Mouse (Mus musculus): ENCODE measurements around the gene Sf3a3. TPM values are rescaled to one million over a fixed set of nuclear protein-coding genes. Genes with fewer than 3 reads are reported as not detected.
"Not testable (repeated sequence)": the region's sequence is repeated elsewhere in the genome, so short reads cannot be mapped to it uniquely, and the experiment has no call there.

The Sf3a3 gene
- total and polyA plus RNA-seq, 2 experiments from 2014 or later: 54.4 to 84.1 TPM

- no peak overlapping the region for H3K9ac ChIP-seq
- 8% methylated on average over 5 of the region's 5 CpGs for WGBS
- no peak overlapping the region for H3K4me3 ChIP-seq (ENCODE audit: low read depth, low read length)
- DNase-seq (peak; percentile 55), ATAC-seq (no peak)
- no peak overlapping the region for H3K4me2 ChIP-seq (ENCODE audit: low read depth)
- no peak overlapping the region for H3K27ac ChIP-seq (ENCODE audit: low read depth, low read length)
- peak; percentile 69 for TF ChIP-seq CTCF (IDR thresholded peaks at IDR 0.05; ENCODE audit: low read depth)
- H3K4me1 ChIP-seq (ENCODE audit: insufficient read depth): peaks cover 16% of the 10 kb centered on the region; the same call in 1 of the 2 replicates
- H3K9me3 ChIP-seq (ENCODE audit: low read length): no peaks in the 10 kb centered on the region
- peaks cover 2% of the 10 kb centered on the region; the same call in 1 of the 2 replicates for H3K36me3 ChIP-seq (ENCODE audit: insufficient read depth)
- no peaks in the 10 kb centered on the region for H3K27me3 ChIP-seq (ENCODE audit: insufficient read depth, low read length)
These were observed 3.7 kb upstream of the Sf3a3 start for GRCm38 (mm10) chr4:124710776-124711291.

DNA sequence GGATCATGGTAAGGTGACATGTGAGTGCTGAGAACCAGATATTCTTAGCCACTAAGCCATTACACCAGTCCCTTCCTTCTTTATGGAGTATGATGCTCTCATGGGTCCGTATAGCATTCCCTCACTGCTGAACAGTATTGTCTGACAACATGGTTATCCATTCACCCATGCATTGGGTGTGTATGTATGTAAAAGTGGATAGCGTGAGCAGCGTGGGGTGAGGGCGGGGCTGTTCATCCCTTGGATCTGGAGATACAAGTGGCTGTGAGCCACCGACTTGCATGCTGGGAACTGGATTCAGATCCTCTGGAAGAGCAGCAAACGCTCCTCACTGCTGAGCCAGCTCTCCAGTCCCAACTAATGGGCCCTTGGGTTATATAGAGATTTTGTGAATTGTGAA is 2.0 kb upstream of the Sf3a3 start:
- H3K27me3 ChIP-seq (ENCODE audit: insufficient read depth, low read length): no peaks in the 10 kb centered on the region
- H3K27ac ChIP-seq (ENCODE audit: low read depth, low read length): no peak overlapping the region
- ATAC-seq (no peak), DNase-seq (no peak)
- H3K36me3 ChIP-seq (ENCODE audit: insufficient read depth): peaks cover 11% of the 10 kb centered on the region
- TF ChIP-seq CTCF (IDR thresholded peaks at IDR 0.05; ENCODE audit: low read depth): no peak
- H3K4me1 ChIP-seq (ENCODE audit: insufficient read depth): peaks cover 16% of the 10 kb centered on the region; the same call in 1 of the 2 replicates
- no peak overlapping the region for H3K4me2 ChIP-seq (ENCODE audit: low read depth)
- 80% methylated on average over 6 of the region's 6 CpGs for WGBS
- no peaks in the 10 kb centered on the region for H3K9me3 ChIP-seq (ENCODE audit: low read length)
- no peak overlapping the region for H3K9ac ChIP-seq
- H3K4me3 ChIP-seq (ENCODE audit: low read depth, low read length): no peak overlapping the region

GRCm38 (mm10) chr4:124713850-124714249 is 726 bp upstream of the Sf3a3 start:
- not testable (repeated sequence) for H3K27me3 ChIP-seq (ENCODE audit: insufficient read depth, low read length); H3K9ac ChIP-seq; H3K4me2 ChIP-seq (ENCODE audit: low read depth); ATAC-seq; H3K9me3 ChIP-seq (ENCODE audit: low read length); H3K4me3 ChIP-seq (ENCODE audit: low read depth, low read length); H3K27ac ChIP-seq (ENCODE audit: low read depth, low read length); DNase-seq
- Histone ChIP-seq H3K4me1 (ENCODE audit: insufficient read depth) (peaks cover 15% of the 10 kb centered on the region; the same call in 1 of the 2 replicates), H3K36me3 (ENCODE audit: insufficient read depth) (peaks cover 23% of the 10 kb centered on the region)
- 73% methylated on average over 5 of the region's 5 CpGs for WGBS

- Histone ChIP-seq H3K9ac (no peak overlapping the region), H3K4me1 (ENCODE audit: insufficient read depth) (peaks cover 7% of the 10 kb centered on the region; the same call in 1 of the 2 replicates), H3K4me3 (ENCODE audit: low read depth, low read length) (no peak overlapping the region), H3K27ac (ENCODE audit: low read depth, low read length) (no peak overlapping the region), H3K36me3 (ENCODE audit: insufficient read depth) (peaks cover 70% of the 10 kb centered on the region), H3K9me3 (ENCODE audit: low read length) (no peaks in the 10 kb centered on the region), H3K27me3 (ENCODE audit: insufficient read depth, low read length) (no peaks in the 10 kb centered on the region), H3K4me2 (ENCODE audit: low read depth) (no peak overlapping the region)
- DNase-seq: no peak
- whole genome bisulfite sequencing: 92% methylated on average over 4 of the region's 4 CpGs
- TF ChIP-seq CTCF (IDR thresholded peaks at IDR 0.05; ENCODE audit: low read depth): no peak
- ATAC-seq: no peak
These were observed 4.5 kb downstream of the Sf3a3 start for GRCm38 (mm10) chr4:124719101-124719500.

DNA sequence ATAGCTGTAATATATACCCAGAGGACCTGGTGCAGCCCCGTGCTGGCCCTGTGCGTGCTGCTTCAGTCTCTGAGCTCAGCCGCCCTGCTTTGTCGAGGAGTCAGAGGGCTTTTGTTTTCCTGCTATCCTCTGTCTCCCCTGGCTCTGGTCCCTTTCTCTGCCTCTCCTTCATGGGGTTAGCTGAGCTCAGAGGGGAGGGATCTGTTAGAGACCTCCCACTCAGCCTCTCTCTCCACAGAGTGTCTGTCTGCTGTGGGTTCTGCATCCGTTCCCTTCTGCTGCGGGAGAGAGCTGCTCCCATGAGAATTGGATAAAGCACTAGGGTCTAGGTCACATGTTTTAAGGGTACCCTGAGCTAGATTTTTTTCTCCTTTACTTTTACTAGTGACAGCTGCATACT is 11.5 kb downstream of the Sf3a3 start:
- 85% methylated on average over 6 of the region's 6 CpGs for WGBS
- no peak for TF ChIP-seq CTCF (IDR thresholded peaks at IDR 0.05; ENCODE audit: low read depth)
- H3K36me3 ChIP-seq (ENCODE audit: insufficient read depth): peaks cover 93% of the 10 kb centered on the region
- no peak overlapping the region for H3K27ac ChIP-seq (ENCODE audit: low read depth, low read length)
- no peaks in the 10 kb centered on the region for H3K4me1 ChIP-seq (ENCODE audit: insufficient read depth)
- H3K4me3 ChIP-seq (ENCODE audit: low read depth, low read length): no peak overlapping the region
- no peak overlapping the region for H3K9ac ChIP-seq
- H3K9me3 ChIP-seq (ENCODE audit: low read length): no peaks in the 10 kb centered on the region
- ATAC-seq (no peak), DNase-seq (no peak)
- H3K27me3 ChIP-seq (ENCODE audit: insufficient read depth, low read length): no peaks in the 10 kb centered on the region
- H3K4me2 ChIP-seq (ENCODE audit: low read depth): no peak overlapping the region

GRCm38 (mm10) chr4:124736952-124737351 is 22.4 kb downstream of the Sf3a3 start:
- DNase-seq: peak; percentile 31
- H3K9ac ChIP-seq: no peak overlapping the region
- no peak overlapping the region for H3K27ac ChIP-seq (ENCODE audit: low read depth, low read length)
- ATAC-seq: peak; percentile 58
- H3K4me3 ChIP-seq (ENCODE audit: low read depth, low read length): no peak overlapping the region
- peaks cover under 1% of the 10 kb centered on the region; the same call in 1 of the 2 replicates for H3K4me1 ChIP-seq (ENCODE audit: insufficient read depth)
- WGBS: 56% methylated on average over 2 of the region's 2 CpGs
- no peaks in the 10 kb centered on the region for H3K9me3 ChIP-seq (ENCODE audit: low read length)
- H3K4me2 ChIP-seq (ENCODE audit: low read depth): no peak overlapping the region
- TF ChIP-seq CTCF (IDR thresholded peaks at IDR 0.05; ENCODE audit: low read depth): no peak
- H3K27me3 ChIP-seq (ENCODE audit: insufficient read depth, low read length): no peaks in the 10 kb centered on the region
- H3K36me3 ChIP-seq (ENCODE audit: insufficient read depth): peaks cover 17% of the 10 kb centered on the region

DNA sequence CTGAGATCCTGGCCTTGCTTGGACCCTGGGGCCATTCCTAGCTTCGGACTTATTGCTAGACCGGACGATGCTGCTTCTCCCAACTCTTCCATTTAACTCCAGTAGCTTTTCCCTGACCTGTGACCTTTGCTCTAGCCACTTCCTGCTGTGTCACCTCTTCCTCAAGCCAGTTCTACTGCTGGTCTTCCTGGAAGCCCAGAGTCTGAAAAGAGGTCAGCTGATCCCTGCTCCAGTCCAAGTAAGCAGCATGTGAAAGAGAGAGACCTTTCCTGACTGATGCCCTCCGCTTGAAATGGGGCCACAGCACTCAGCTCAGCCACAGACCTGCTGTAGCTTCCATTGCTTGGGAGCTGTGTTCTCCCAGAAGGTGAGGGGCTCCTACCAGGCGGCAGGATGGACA is 22.9 kb downstream of the Sf3a3 start:
- no peak for TF ChIP-seq CTCF (IDR thresholded peaks at IDR 0.05; ENCODE audit: low read depth)
- DNase-seq (no peak), ATAC-seq (no peak)
- no peaks in the 10 kb centered on the region for H3K9me3 ChIP-seq (ENCODE audit: low read length)
- H3K4me1 ChIP-seq (ENCODE audit: insufficient read depth): peaks cover 5% of the 10 kb centered on the region; the same call in 1 of the 2 replicates
- H3K27me3 ChIP-seq (ENCODE audit: insufficient read depth, low read length): no peaks in the 10 kb centered on the region
- WGBS: 69% methylated on average over 5 of the region's 5 CpGs
- H3K9ac ChIP-seq: no peak overlapping the region
- peaks cover 11% of the 10 kb centered on the region for H3K36me3 ChIP-seq (ENCODE audit: insufficient read depth)
- H3K4me2 ChIP-seq (ENCODE audit: low read depth): no peak overlapping the region
- H3K27ac ChIP-seq (ENCODE audit: low read depth, low read length): no peak overlapping the region
- no peak overlapping the region for H3K4me3 ChIP-seq (ENCODE audit: low read depth, low read length)

All from forebrain, postnatal 0 days (tissue).